Mouse (Mus musculus) 3T3-L1 (cell line): ENCODE measurements around the gene Pfn3.

Source experiments
- DNase-seq: peaks from one replicate; pipeline ENCODE4 v3.0.0-alpha.2; 2015; ENCODE audit warnings: low read depth, low spot score

Gene Pfn3

GRCm38 (mm10) chr13:55398088-55398487 is 16.9 kb downstream of the Pfn3 start, which contains the start of gene Slc34a1:
Gene Slc34a1, plus strand, starts transcription at chr13:55398187.
- DNase-seq: no peak

GRCm38 (mm10) chr13:55392933-55393332 is 22.1 kb downstream of the Pfn3 start:
- peak; percentile 23 for DNase-seq

- DNase-seq: no peak
These were observed 23.4 kb downstream of the Pfn3 start for GRCm38 (mm10) chr13:55391626-55392029.

GRCm38 (mm10) chr13:55390644-55391043 is 24.4 kb downstream of the Pfn3 start:
- no peak for DNase-seq

- DNase-seq: no peak
These were observed 33.2 kb downstream of the Pfn3 start for GRCm38 (mm10) chr13:55381790-55382189.

- no peak for DNase-seq
These were observed 36.0 kb downstream of the Pfn3 start for GRCm38 (mm10) chr13:55378907-55379580.

- no peak for DNase-seq
These were observed 39.2 kb downstream of the Pfn3 start for GRCm38 (mm10) chr13:55375877-55376276.

GRCm38 (mm10) chr13:55374206-55374924 is 40.7 kb downstream of the Pfn3 start:
- no peak for DNase-seq

GRCm38 (mm10) chr13:55371740-55372139 is 43.3 kb downstream of the Pfn3 start:
- no peak for DNase-seq

- no peak for DNase-seq
These were observed 43.9 kb downstream of the Pfn3 start for GRCm38 (mm10) chr13:55371007-55371681.

- DNase-seq: no peak
These were observed 44.8 kb downstream of the Pfn3 start for GRCm38 (mm10) chr13:55370234-55370633.

- no peak for DNase-seq
These were observed 45.4 kb downstream of the Pfn3 start, which contains the start of gene Rgs14 for GRCm38 (mm10) chr13:55369531-55370114. Gene Rgs14, plus strand, starts transcription at chr13:55369732.

GRCm38 (mm10) chr13:55368401-55368800 is 46.6 kb downstream of the Pfn3 start:
- DNase-seq: peak; percentile 15
